Mouse (Mus musculus): ENCODE measurements at regions not wholly inside any gene's neighbourhood (a gene's known extent, or its start where the extent isn't known, plus 50 kb on each side); places are given as distances from the start of the nearest gene placed in this dataset.
A peak's percentile ranks its signal among the peaks of the same experiment; 100 is the strongest.

DNA sequence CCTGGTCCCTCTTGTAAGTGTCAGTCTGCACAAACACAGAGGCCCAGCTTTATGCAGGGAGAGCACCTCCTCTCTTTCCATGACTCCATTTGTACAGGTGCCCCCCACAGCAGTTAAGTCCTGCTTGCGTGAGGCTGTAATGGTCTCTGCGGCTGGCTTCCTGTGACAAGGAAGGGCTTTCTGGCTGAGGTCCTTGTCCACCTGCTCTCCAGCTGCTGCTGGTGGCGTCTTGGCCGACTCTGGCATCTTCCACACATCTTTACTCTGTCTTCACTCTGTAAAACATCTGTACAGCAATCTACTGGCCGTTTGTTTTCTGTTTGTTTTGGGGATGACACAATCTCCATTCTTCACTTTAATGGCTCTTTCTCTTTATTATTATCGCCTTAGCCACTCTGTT, 60.8 kb downstream of the Rpusd4 start:
- no peak for DNase-seq (ENCODE audit: low read depth)

DNA sequence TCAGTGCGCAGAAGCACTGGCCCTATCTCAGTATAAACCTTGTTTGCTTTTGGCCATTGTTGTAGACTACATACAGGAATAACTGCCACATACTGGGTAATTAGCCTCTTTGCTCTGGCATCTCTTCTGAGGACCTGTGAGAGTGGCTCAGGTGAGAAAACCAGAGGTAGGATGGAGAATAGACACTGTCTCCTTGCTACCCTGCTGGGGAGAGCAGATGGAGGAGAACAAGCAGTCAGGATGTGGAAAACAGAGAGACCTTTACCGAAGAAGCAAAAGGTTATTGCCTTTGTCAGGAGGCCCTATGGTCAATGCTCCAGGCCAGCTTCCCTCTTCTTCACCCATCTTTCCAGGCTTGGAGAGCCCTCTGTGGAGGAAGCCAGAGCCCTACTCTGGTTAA, 62.7 kb downstream of the Rpusd4 start:
- no peak for DNase-seq (ENCODE audit: low read depth)

DNA sequence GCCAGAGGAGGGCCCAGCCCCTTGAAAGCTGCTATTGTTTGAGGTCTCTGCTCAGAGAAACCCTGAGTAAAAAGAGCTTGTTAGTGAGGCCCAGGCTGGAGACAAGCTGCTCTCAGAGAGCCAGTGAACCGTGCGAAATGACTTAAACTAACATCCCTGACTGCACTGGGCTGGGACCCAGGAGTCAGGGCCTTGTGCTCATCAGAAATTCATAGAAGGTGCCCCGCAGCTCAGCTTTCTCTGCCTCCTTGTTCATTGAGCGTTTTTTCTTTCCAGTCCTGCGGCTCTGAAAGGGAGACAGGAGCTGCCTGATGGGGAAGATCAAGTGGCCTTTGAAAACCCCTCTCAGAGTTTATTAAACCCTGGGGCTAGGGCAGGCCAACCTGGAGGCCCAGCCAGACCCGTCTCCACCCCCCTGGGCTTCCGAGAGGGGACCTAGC, 63.6 kb downstream of the Rpusd4 start:
- no peak for DNase-seq (ENCODE audit: low read depth)

DNA sequence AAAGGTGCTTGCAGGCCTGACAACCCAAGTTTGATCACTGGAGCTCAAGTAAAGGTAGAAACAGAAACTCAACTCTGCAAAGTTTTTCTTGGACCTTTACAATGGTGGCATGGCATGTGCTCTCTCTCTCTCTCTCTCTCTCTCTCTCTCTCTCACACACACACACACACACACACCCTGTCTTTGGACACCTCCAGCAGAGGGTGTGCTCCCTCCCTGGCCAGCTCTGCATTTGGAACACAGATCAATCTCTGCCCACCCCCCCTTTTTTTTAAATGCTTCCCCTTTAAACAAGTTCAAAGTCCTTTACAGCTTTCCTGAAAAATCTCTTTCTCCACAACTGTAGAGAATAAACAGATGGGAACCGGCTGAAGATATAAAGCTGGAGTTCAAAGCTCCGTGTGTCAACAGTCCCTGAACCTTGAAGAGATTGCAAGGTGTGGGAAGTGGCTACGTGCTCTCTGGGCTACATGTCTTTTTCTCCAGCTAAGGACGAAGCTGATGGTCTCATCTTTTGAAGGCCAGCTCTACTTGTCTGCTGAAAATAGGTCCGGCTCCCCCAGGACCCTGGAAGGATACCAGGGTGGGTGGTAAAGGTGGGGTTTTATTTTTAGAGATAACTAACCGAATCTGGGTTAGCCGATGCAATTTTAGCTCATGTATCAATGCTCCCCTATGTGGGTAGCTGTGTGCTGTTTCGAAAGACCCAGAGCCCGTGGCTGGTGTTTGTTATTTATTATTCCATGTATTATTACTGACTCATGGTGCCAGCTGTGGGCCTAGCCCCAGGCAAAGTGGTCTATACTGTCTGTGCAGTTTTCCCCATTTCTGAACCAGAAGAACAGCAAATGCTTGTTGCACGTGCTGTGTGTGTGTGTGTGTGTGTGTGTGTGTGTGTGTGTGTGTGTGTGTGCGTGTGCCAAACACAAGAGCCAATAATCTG, 65.3 kb downstream of the Rpusd4 start:
- DNase-seq (ENCODE audit: low read depth), result no peak

DNA sequence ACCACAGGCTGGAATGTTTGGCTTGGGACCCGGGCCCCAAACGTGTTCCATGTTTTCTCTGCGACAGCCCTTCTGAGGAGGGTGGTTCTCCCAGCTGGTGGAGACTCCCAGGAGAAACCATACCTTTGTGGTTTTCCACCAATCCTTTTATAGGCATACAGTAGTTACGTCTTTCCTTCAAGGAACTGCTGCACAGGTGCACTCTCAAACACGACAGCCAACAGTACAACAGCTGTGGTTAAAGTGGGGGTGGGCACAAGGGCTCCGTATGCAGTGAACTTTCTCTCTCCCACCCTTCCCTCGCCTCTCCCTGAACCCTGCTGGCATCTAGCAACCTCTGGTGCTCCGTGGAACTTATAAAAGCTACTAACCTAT, 66.0 kb downstream of the Rpusd4 start:
- DNase-seq (ENCODE audit: low read depth), result no peak

GRCm38 (mm10) chr9:35334536-35334935, 66.9 kb downstream of the Rpusd4 start:
- DNase-seq (ENCODE audit: low read depth), result no peak

DNA sequence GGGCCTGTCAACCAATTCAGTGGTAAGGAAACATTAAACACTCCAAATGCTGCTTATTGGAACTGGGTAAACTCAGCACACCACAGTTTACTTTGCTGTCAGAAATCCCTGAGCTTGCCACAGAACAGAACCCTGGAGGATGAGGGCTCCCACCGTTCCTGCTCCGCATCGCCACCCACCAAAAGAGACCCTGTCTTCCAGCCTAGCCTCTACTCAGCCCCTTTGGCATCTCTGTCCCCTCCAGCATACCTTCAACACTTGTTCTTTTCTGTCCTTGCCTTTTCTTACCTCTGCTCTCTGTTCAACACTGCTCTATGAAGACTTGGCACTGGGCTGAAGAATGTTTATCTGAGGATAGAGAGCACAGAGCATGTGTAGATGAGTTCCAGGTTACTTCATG, 67.5 kb downstream of the Rpusd4 start:
- no peak for DNase-seq (ENCODE audit: low read depth)

DNA sequence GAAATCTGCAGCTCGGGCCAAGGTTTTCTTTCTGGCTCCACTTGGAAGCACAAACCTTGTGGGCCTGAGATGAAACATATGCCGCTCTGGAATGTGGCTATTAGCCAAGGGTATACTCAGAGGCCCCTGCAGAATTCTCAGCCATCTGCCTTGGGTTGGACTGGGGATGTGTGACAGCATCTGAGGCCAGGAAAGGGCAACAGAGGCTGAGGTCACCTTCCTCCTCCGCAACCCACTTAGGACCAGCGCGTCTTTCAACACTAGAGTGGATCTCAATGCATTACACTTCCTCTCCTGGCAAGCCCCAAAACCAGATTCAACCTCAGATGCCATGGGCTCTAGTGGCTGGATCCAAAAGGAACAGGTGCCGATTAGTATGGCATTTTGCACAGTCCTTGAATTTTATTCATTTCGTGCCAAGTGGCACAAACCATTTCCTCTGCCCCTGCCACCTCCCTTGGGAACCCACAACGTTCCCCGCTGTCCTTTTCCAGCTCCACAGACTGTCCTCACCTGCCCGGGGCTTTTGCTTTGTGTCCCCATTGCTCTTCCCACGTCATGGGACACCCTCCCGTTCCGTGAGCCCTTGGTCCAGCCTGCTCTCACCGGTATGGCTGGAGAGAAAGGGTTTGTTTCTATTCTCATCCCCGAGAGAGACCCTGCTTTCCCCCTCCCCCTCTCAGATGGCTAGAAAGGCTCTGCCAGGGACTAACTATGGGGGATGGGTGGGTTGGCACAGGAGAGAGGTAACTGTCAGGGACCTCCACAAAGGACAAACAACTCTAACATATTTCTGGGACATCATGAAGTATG, 68.4 kb downstream of the Rpusd4 start:
- DNase-seq (ENCODE audit: low read depth), result no peak

- no peak for DNase-seq (ENCODE audit: low read depth)
These were observed 69.0 kb downstream of the Rpusd4 start for GRCm38 (mm10) chr9:35336701-35337055.

DNA sequence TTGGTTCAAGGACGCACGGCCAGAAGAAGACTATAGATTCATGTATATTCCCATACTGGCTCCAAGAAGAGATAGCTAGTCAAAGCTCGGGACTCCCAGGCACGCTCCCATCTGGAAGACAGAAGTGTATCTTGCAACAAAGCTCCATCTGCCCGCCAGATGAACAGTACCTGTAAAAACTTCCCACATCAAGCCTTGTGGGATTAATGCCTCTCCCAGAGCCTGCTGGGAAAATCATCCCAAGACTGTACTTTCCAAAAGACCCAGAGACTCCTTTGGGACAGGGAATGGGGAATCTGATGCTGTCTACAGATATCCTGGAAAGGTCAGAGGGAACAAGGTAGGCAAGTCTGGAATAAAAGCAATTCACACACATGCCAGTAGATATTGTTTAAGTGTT, 71.2 kb downstream of the Rpusd4 start:
- DNase-seq (ENCODE audit: low read depth), result no peak

GRCm38 (mm10) chr9:35339492-35340262, 72.0 kb downstream of the Rpusd4 start:
- DNase-seq (ENCODE audit: low read depth), result no peak

GRCm38 (mm10) chr9:35340263-35340573, 72.6 kb downstream of the Rpusd4 start:
- DNase-seq (ENCODE audit: low read depth), result no peak

- no peak for DNase-seq (ENCODE audit: low read depth)
These were observed 73.1 kb downstream of the Rpusd4 start for GRCm38 (mm10) chr9:35340811-35341210.

DNA sequence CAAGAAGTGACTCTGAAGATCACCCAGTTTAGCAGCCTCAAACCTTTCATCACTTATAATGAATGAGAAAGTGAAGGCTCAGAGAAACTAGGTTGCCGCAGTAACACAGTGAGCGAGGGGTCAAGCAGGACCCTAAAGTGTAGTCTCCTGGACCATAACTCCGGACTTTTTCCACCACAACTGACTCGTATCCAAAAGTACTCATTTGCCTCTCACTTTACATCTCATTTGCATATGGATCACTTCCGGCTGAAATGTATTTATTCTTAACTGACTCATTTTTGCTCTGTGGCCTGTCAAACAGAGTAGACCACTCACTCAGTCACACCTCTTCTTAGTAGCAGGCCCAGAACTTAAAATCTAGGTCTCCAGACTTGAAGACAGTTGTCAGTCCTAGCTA, 73.7 kb downstream of the Rpusd4 start:
- DNase-seq (ENCODE audit: low read depth), result no peak

GRCm38 (mm10) chr9:35342436-35342835, 74.8 kb downstream of the Rpusd4 start:
- DNase-seq (ENCODE audit: low read depth), result no peak

DNA sequence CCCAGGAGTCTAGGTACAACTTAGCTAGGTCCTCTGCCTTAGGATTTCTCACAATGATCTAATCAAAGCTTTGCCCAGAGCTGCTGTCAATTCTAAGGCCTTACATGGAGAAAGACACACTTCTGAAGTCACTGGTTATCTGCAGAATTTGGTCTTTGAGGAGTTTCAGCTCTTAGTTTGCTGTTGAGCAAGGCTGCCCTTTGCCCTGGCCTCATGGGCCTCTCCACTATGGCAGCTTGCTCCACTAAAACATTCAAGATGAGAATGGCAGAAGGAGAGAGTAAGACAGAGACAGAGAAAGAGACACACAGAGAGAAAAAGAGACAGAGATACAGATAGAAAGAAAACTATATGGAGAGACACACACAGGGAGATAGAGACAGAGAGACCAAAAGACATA, 75.7 kb downstream of the Rpusd4 start:
- DNase-seq (ENCODE audit: low read depth), result no peak

- DNase-seq (ENCODE audit: low read depth), result no peak
These were observed 76.6 kb upstream of the Cdon start for GRCm38 (mm10) chr9:35344374-35344773.

- DNase-seq (ENCODE audit: low read depth), result no peak
These were observed 74.5 kb upstream of the Cdon start for GRCm38 (mm10) chr9:35346378-35346777.

DNA sequence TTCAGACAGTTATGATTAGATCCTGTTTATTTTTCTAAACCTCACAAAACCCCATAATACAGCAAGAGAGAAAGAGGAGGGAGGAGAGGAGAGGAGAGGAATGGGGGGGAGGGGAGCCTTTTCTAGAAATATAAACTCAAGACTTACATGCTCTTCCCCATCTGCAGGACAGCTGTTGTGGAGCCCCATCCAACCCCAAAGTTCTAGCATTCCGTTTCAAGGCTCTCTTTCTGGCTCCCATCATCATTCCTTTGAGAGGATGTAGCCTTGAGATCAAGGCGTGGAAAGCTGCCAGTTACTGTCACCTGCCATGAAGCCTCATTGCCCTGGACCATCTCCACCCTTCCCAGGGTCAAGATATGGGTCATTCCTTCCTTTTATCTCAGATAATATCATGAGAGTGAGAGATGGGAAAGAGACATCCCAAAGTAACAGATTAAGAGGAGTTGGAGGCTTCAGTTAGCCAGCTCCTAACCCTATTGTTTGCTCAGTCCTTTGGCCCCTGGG, 70.8 kb upstream of the Cdon start:
- no peak for DNase-seq (ENCODE audit: low read depth)

GRCm38 (mm10) chr9:35351576-35351975, 69.4 kb upstream of the Cdon start:
- DNase-seq (ENCODE audit: low read depth), result peak; percentile 1

GRCm38 (mm10) chr9:35354652-35355130, 66.2 kb upstream of the Cdon start:
- no peak for DNase-seq (ENCODE audit: low read depth)

- no peak for DNase-seq (ENCODE audit: low read depth)
These were observed 61.2 kb upstream of the Cdon start for GRCm38 (mm10) chr9:35359699-35360098.

Data from induced T-regulatory cell, adult 2 months (primary cell).